Mouse (Mus musculus) C2C12 (cell line): Measurements from ENCODE around the gene Cdkn1b. TPM values are rescaled to one million over a fixed set of nuclear protein-coding genes. Genes with fewer than 3 reads are reported as not detected.

Source experiments
- H3K27me3 ChIP-seq: one replicate; pipeline ENCODE4 v1.6.1; 2011; ENCODE audit not compliant: control insufficient read depth, insufficient read depth, insufficient read length
- H3K36me3 ChIP-seq: one replicate; pipeline ENCODE4 v1.6.1; 2011; ENCODE audit not compliant: control insufficient read depth, insufficient read depth
- H3K4me3 ChIP-seq: one replicate; pipeline ENCODE4 v1.5.1; 2011; ENCODE audit warnings: mild to moderate bottlenecking, control low read depth; ENCODE audit not compliant: poor library complexity, insufficient read depth, severe bottlenecking
- H3K79me2 ChIP-seq: one replicate; pipeline ENCODE4 v1.6.1; 2011; ENCODE audit not compliant: control insufficient read depth, insufficient read depth
- H3K79me3 ChIP-seq: one replicate; pipeline ENCODE4 v1.6.1; 2011; ENCODE audit warnings: low read depth, control low read depth
- H3ac ChIP-seq: one replicate; pipeline ENCODE3; 2011; ENCODE audit warnings: low read depth; ENCODE audit not compliant: control insufficient read depth, insufficient read length
- CEBPB ChIP-seq: IDR thresholded peaks from one replicate; pipeline ENCODE4 v1.6.1; 2011; ENCODE audit warnings: low read depth, mild to moderate bottlenecking, control low read depth, moderate library complexity
- CTCF ChIP-seq: IDR thresholded peaks from one replicate; pipeline ENCODE4 v1.5.1; 2011; ENCODE audit not compliant: control insufficient read depth, insufficient read depth, insufficient read length
- FOSL1 ChIP-seq: IDR thresholded peaks from one replicate; pipeline ENCODE4 v1.8.0; 2011; ENCODE audit warnings: mild to moderate bottlenecking, low read length; ENCODE audit not compliant: poor library complexity, insufficient read depth, severe bottlenecking
- MAX ChIP-seq: IDR thresholded peaks from one replicate; pipeline ENCODE4 v1.6.1; 2011; ENCODE audit warnings: mild to moderate bottlenecking, control low read depth
- MYOD1 ChIP-seq: IDR thresholded peaks from one replicate; pipeline ENCODE4 v1.6.1; 2011; ENCODE audit warnings: low read depth; ENCODE audit not compliant: control insufficient read depth, insufficient read length
- MYOG ChIP-seq: IDR thresholded peaks from one replicate; pipeline ENCODE4 v1.6.1; 2011; ENCODE audit not compliant: control insufficient read depth, insufficient read length; ENCODE audit errors: extremely low read depth
- USF1 ChIP-seq: IDR thresholded peaks from one replicate; pipeline ENCODE4 v1.6.1; 2011; ENCODE audit warnings: low read depth, mild to moderate bottlenecking, control low read depth, moderate library complexity
- polyA plus RNA-seq: library from polyadenylated mRNA; unstranded; fragments of >200 nt; fragmentation: generic; extraction: Trizol; gene quantifications from one replicate; pipeline ENCODE4 v1.2.1, GENCODE M21; 2012; ENCODE audit warnings: missing spikeins

The Cdkn1b gene
- polyA plus RNA-seq, 1 experiment = 15.8 TPM

- peaks cover 54% of the 10 kb centered on the region for H3K79me2 ChIP-seq
- peaks cover 12% of the 10 kb centered on the region for H3K36me3 ChIP-seq
- peaks cover 6% of the 10 kb centered on the region for H3K79me3 ChIP-seq
- no peak for TF ChIP-seq MAX
- peak; percentile 39 for TF ChIP-seq CTCF
- no peak overlapping the region for H3ac ChIP-seq
- no peak overlapping the region for H3K4me3 ChIP-seq
- H3K27me3 ChIP-seq = no peaks in the 10 kb centered on the region
These were observed 27.3 kb downstream of the Cdkn1b start for GRCm38 (mm10) chr6:134947311-134948087.

- Histone ChIP-seq H3K27me3 (no peaks in the 10 kb centered on the region), H3K79me3 (peaks cover 2% of the 10 kb centered on the region), H3K36me3 (peaks cover 12% of the 10 kb centered on the region), H3K4me3 (no peak overlapping the region), H3ac (no peak overlapping the region), H3K79me2 (peaks cover 44% of the 10 kb centered on the region)
- TF ChIP-seq CEBPB (no peak), FOSL1 (no peak), USF1 (no peak), MYOG (no peak), MYOD1 (no peak), CTCF (no peak), MAX (no peak)
These were observed 28.4 kb downstream of the Cdkn1b start for GRCm38 (mm10) chr6:134948522-134949061.

- Histone ChIP-seq H3K36me3 (peaks cover 12% of the 10 kb centered on the region), H3K79me2 (peaks cover 44% of the 10 kb centered on the region), H3K4me3 (no peak overlapping the region), H3K79me3 (peaks cover 2% of the 10 kb centered on the region), H3K27me3 (no peaks in the 10 kb centered on the region), H3ac (no peak overlapping the region)
- TF ChIP-seq CTCF = no peak
- no peak for TF ChIP-seq FOSL1
- TF ChIP-seq MYOD1 = no peak
- TF ChIP-seq MAX = no peak
- TF ChIP-seq CEBPB = no peak
- TF ChIP-seq USF1 = no peak
- TF ChIP-seq MYOG = no peak
These were observed 29.0 kb downstream of the Cdkn1b start for GRCm38 (mm10) chr6:134949241-134949640.

GRCm38 (mm10) chr6:134951364-134951763, 31.2 kb downstream of the Cdkn1b start:
- no peak overlapping the region for H3ac ChIP-seq
- H3K27me3 ChIP-seq = no peaks in the 10 kb centered on the region
- peaks cover 2% of the 10 kb centered on the region for H3K79me3 ChIP-seq
- peaks cover 29% of the 10 kb centered on the region for H3K79me2 ChIP-seq
- TF ChIP-seq MYOD1 (no peak), MAX (no peak), CEBPB (no peak), USF1 (no peak), MYOG (no peak), CTCF (no peak), FOSL1 (no peak)
- peaks cover 12% of the 10 kb centered on the region for H3K36me3 ChIP-seq
- no peak overlapping the region for H3K4me3 ChIP-seq

- H3K4me3 ChIP-seq = no peak overlapping the region
- no peak overlapping the region for H3ac ChIP-seq
- no peaks in the 10 kb centered on the region for H3K27me3 ChIP-seq
- TF ChIP-seq FOSL1 = no peak
- no peak for TF ChIP-seq MYOD1
- TF ChIP-seq MAX = no peak
- no peak for TF ChIP-seq USF1
- TF ChIP-seq MYOG = no peak
- no peak for TF ChIP-seq CEBPB
- no peak for TF ChIP-seq CTCF
- H3K79me3 ChIP-seq = peaks cover 2% of the 10 kb centered on the region
- peaks cover 12% of the 10 kb centered on the region for H3K36me3 ChIP-seq
- H3K79me2 ChIP-seq = peaks cover 9% of the 10 kb centered on the region
These were observed 33.8 kb downstream of the Cdkn1b start for GRCm38 (mm10) chr6:134953976-134954375.

- Histone ChIP-seq H3K36me3 (peaks cover 10% of the 10 kb centered on the region), H3K27me3 (no peaks in the 10 kb centered on the region), H3ac (no peak overlapping the region), H3K79me3 (no peaks in the 10 kb centered on the region), H3K79me2 (no peaks in the 10 kb centered on the region), H3K4me3 (no peak overlapping the region)
- no peak for TF ChIP-seq USF1
- no peak for TF ChIP-seq CEBPB
- no peak for TF ChIP-seq CTCF
- no peak for TF ChIP-seq MAX
- no peak for TF ChIP-seq MYOD1
- no peak for TF ChIP-seq FOSL1
- no peak for TF ChIP-seq MYOG
These were observed 36.2 kb downstream of the Cdkn1b start for GRCm38 (mm10) chr6:134956388-134956787.
